Mouse (Mus musculus) MEL (cell line): ENCODE results near the gene Mlip. TPM values are rescaled to one million over a fixed set of nuclear protein-coding genes. Genes with fewer than 3 reads are reported as not detected.

Experiments used
- DNase-seq: peaks from one replicate; pipeline ENCODE4 v3.0.0; 2011; ENCODE audit warnings: low read depth, low spot score
- H3K27ac ChIP-seq: 2 replicates; pipeline ENCODE4 v1.5.1; 2012; ENCODE audit warnings: low read depth, mild to moderate bottlenecking, control low read depth, low read length, moderate library complexity; ENCODE audit not compliant: control insufficient read depth
- H3K27me3 ChIP-seq, 2 experiments: fragments of 150-350 bp in 1 of 2; sonication (generic) in 1 of 2; 2 replicates each; pipeline ENCODE4 v1.6.1; 2012; ENCODE audit warnings: low read length in 2 of 2, mild to moderate bottlenecking in 2 of 2, improper control_type of control experiment in 1 of 2, moderate library complexity in 1 of 2; ENCODE audit not compliant: insufficient read depth in 2 of 2, control insufficient read depth in 1 of 2
- H3K36me3 ChIP-seq, 2 experiments: 2 replicates each; pipeline ENCODE4 v1.6.1; 2012 to 2014; ENCODE audit warnings: low read length in 2 of 2, improper control_type of control experiment in 1 of 2, inconsistent platforms in 1 of 2, mild to moderate bottlenecking in 1 of 2; ENCODE audit not compliant: insufficient read depth in 2 of 2, control insufficient read depth in 1 of 2
- H3K4me1 ChIP-seq, 2 experiments: fragments of 150-350 bp in 1 of 2; sonication (generic) in 1 of 2; 2 replicates each; pipeline ENCODE4 v1.6.1; 2012; ENCODE audit warnings: low read length in 2 of 2, improper control_type of control experiment in 1 of 2, mild to moderate bottlenecking in 1 of 2; ENCODE audit not compliant: insufficient read depth in 2 of 2, control insufficient read depth in 1 of 2
- H3K4me3 ChIP-seq, 2 experiments: fragments of 150-350 bp in 1 of 2; sonication (generic) in 1 of 2; 2 replicates each; pipeline ENCODE4 v1.5.1; 2012; ENCODE audit warnings: low read depth in 2 of 2, low read length in 2 of 2, mild to moderate bottlenecking in 2 of 2, moderate library complexity in 2 of 2, control low read depth in 1 of 2, improper control_type of control experiment in 1 of 2; ENCODE audit not compliant: control insufficient read depth in 1 of 2, insufficient read depth in 1 of 2
- H3K79me2 ChIP-seq: 2 replicates; pipeline ENCODE4 v1.6.1; 2012; ENCODE audit warnings: mild to moderate bottlenecking, low read length, moderate library complexity; ENCODE audit not compliant: control insufficient read depth, poor library complexity, insufficient read depth
- H3K9ac ChIP-seq: 2 replicates; pipeline ENCODE4 v1.6.1; 2012; ENCODE audit warnings: low read depth, mild to moderate bottlenecking, control low read depth, low read length, moderate library complexity; ENCODE audit not compliant: control insufficient read depth, poor library complexity, severe bottlenecking
- H3K9me3 ChIP-seq: fragments of 150-350 bp; sonication (generic); replicated peaks from 2 replicates; pipeline ENCODE4 v1.6.1; 2012; ENCODE audit warnings: mild to moderate bottlenecking, low read length, improper control_type of control experiment, moderate library complexity; ENCODE audit not compliant: insufficient read depth
- CHD1 ChIP-seq: IDR thresholded peaks from 2 replicates; pipeline ENCODE4 v1.6.1; 2012; ENCODE audit warnings: low read depth, mild to moderate bottlenecking, inconsistent platforms, low read length, improper control_type of control experiment
- CTCF ChIP-seq, 3 experiments: IDR thresholded peaks in 2 of 3; conservative IDR thresholded peaks in 1 of 3; 2 replicates each; pipeline ENCODE4 v1.5.1; 2011 to 2012; ENCODE audit warnings: low read length in 3 of 3, low read depth in 2 of 3, mild to moderate bottlenecking in 2 of 3, improper control_type of control experiment in 1 of 3, inconsistent platforms in 1 of 3, mixed read lengths in 1 of 3, moderate library complexity in 1 of 3; ENCODE audit not compliant: control insufficient read depth in 1 of 3, insufficient read depth in 1 of 3, poor library complexity in 1 of 3, severe bottlenecking in 1 of 3
- ETS1 ChIP-seq: IDR thresholded peaks from 2 replicates; pipeline ENCODE4 v1.6.1; 2012; ENCODE audit warnings: low read depth, mild to moderate bottlenecking, inconsistent platforms, low read length, improper control_type of control experiment, moderate library complexity
- HCFC1 ChIP-seq: IDR thresholded peaks from 2 replicates; pipeline ENCODE4 v1.6.1; 2012; ENCODE audit warnings: low read depth, mild to moderate bottlenecking, inconsistent platforms, low read length, improper control_type of control experiment, moderate library complexity
- KAT2A ChIP-seq: conservative IDR thresholded peaks from 2 replicates; pipeline ENCODE4 v1.6.1; 2012; ENCODE audit warnings: low read depth, low read length, improper control_type of control experiment, inconsistent platforms
- MAFK ChIP-seq: IDR thresholded peaks from 2 replicates; pipeline ENCODE4 v1.6.1; 2011; ENCODE audit warnings: low read depth, mild to moderate bottlenecking, low read length, improper control_type of control experiment, borderline replicate concordance
- MAZ ChIP-seq: IDR thresholded peaks from 2 replicates; pipeline ENCODE4 v1.6.1; 2012; ENCODE audit warnings: low read depth, mild to moderate bottlenecking, inconsistent platforms, low read length, improper control_type of control experiment
- MYB ChIP-seq: IDR thresholded peaks from 2 replicates; pipeline ENCODE4 v1.6.1; 2011; ENCODE audit warnings: mild to moderate bottlenecking, low read depth, low read length, improper control_type of control experiment
- POLR2AphosphoS2 ChIP-seq: IDR thresholded peaks from 2 replicates; pipeline ENCODE4 v1.6.1; 2011; ENCODE audit warnings: low read length, improper control_type of control experiment
- RCOR1 ChIP-seq: IDR thresholded peaks from 2 replicates; pipeline ENCODE4 v1.6.1; 2012; ENCODE audit warnings: low read depth, mild to moderate bottlenecking, inconsistent platforms, low read length, improper control_type of control experiment
- SIN3A ChIP-seq: IDR thresholded peaks from 2 replicates; pipeline ENCODE4 v1.6.1; 2012; ENCODE audit warnings: low read length, improper control_type of control experiment, inconsistent platforms
- SMC3 ChIP-seq: IDR thresholded peaks from 2 replicates; pipeline ENCODE4 v1.6.1; 2011; ENCODE audit warnings: low read depth, low read length, improper control_type of control experiment
- TAL1 ChIP-seq: IDR thresholded peaks from 2 replicates; pipeline ENCODE4 v1.6.1; 2012; ENCODE audit warnings: mild to moderate bottlenecking, inconsistent platforms, low read length, moderate library complexity, mixed read lengths
- TBP ChIP-seq: IDR thresholded peaks from 2 replicates; pipeline ENCODE4 v1.8.0; 2011; ENCODE audit warnings: low read depth, low read length, improper control_type of control experiment
- UBTF ChIP-seq: IDR thresholded peaks from 2 replicates; pipeline ENCODE4 v1.6.1; 2012; ENCODE audit warnings: low read depth, mild to moderate bottlenecking, inconsistent platforms, low read length, improper control_type of control experiment, moderate library complexity, borderline replicate concordance; ENCODE audit not compliant: insufficient read depth
- ZNF384 ChIP-seq: IDR thresholded peaks from 2 replicates; pipeline ENCODE4 v1.6.1; 2012; ENCODE audit warnings: low read depth, mild to moderate bottlenecking, inconsistent platforms, low read length, improper control_type of control experiment
- polyA plus RNA-seq, 2 experiments: library from polyadenylated mRNA; stranded (reverse) in 1 of 2; unstranded in 1 of 2; fragments of >175 nt in 1 of 2; fragments of >200 nt in 1 of 2; gene quantifications; 2 replicates each; pipeline versions ENCODE4 v1.2.1 to v1.2.4; 2012; ENCODE audit warnings: low replicate concordance in 2 of 2, low read depth in 1 of 2; ENCODE audit not compliant: insufficient read length in 2 of 2, insufficient read depth in 1 of 2, missing spikeins in 1 of 2
- total RNA-seq: library from RNA; depleted of rRNA; stranded (reverse); fragments of 300-350 nt; gene quantifications from 2 replicates; pipeline ENCODE4 v1.2.3, GENCODE M21; 2012

The Mlip gene
- total and polyA plus RNA-seq, 3 experiments: 0.04 TPM; not detected in 2

GRCm38 (mm10) chr9:77161764-77162163 lies 191.0 kb downstream of the Mlip start:
- TF ChIP-seq SIN3A (no peak), TBP (no peak), ETS1 (no peak), ZNF384 (no peak), CHD1 (no peak), SMC3 (no peak), MYB (no peak), UBTF (no peak), RCOR1 (no peak), CTCF (IDR thresholded peaks at IDR 0.05 in 2 of 3, conservative IDR thresholded peaks at IDR 0.05 in 1 of 3; ENCODE audit: control insufficient read depth in 1 of 3, insufficient read depth in 1 of 3, low read depth in 2 of 3, low read length in 3 of 3, poor library complexity in 1 of 3, severe bottlenecking in 1 of 3) (no peak), POLR2AphosphoS2 (no peak), TAL1 (no peak)
- Histone ChIP-seq H3K79me2 (no peaks in the 10 kb centered on the region), H3K9me3 (no peaks in the 10 kb centered on the region), H3K4me3 (no peak overlapping the region), H3K27me3 (no peaks in the 10 kb centered on the region), H3K9ac (no peak overlapping the region), H3K4me1 (no peaks in the 10 kb centered on the region), H3K27ac (no peak overlapping the region), H3K36me3 (no peaks in the 10 kb centered on the region)
- no peak for DNase-seq

GRCm38 (mm10) chr9:77160277-77160926 lies 192.4 kb downstream of the Mlip start:
- Histone ChIP-seq H3K27me3 (no peaks in the 10 kb centered on the region), H3K9ac (no peak overlapping the region), H3K4me1 (no peaks in the 10 kb centered on the region), H3K9me3 (no peaks in the 10 kb centered on the region), H3K27ac (no peak overlapping the region), H3K79me2 (no peaks in the 10 kb centered on the region), H3K36me3 (no peaks in the 10 kb centered on the region), H3K4me3 (no peak overlapping the region)
- DNase-seq: no peak
- TF ChIP-seq HCFC1 (no peak), POLR2AphosphoS2 (no peak), TBP (no peak)

GRCm38 (mm10) chr9:77148518-77149257 lies 204.1 kb downstream of the Mlip start:
- no peak for DNase-seq

More at GRCm38 (mm10) chr9:77148518-77149257, 204.1 kb downstream of the Mlip start:
- Histone ChIP-seq H3K27me3 (no peaks in the 10 kb centered on the region), H3K4me3 (no peak overlapping the region), H3K9me3 (no peaks in the 10 kb centered on the region), H3K36me3 (no peaks in the 10 kb centered on the region), H3K9ac (no peak overlapping the region), H3K27ac (no peak overlapping the region), H3K4me1 (no peaks in the 10 kb centered on the region), H3K79me2 (no peaks in the 10 kb centered on the region)
- TF ChIP-seq MAFK (no peak), MAZ (no peak), KAT2A (no peak), MYB (no peak)
